Mouse (Mus musculus) liver, embryonic 13.5 days (tissue): Measurements from ENCODE around the gene Hps5. TPM values are rescaled to one million over a fixed set of nuclear protein-coding genes. Genes with fewer than 3 reads are reported as not detected.

ENCODE experiments used
- ATAC-seq: fragments of 200-750 bp; cut with Nextera tagmentation; 2 replicates; pipeline ENCODE4 v1.8.0; 2017; ENCODE audit warnings: low read depth, mild to moderate bottlenecking, moderate number of reproducible peaks, moderate library complexity
- DNase-seq: peaks from one replicate; pipeline ENCODE4 v3.0.0; 2022
- H3K27ac ChIP-seq: fragments of 300-500 bp; sonication (generic); 2 replicates; pipeline ENCODE4 v1.5.1; 2015; ENCODE audit warnings: moderate library complexity, mild to moderate bottlenecking, inconsistent platforms
- H3K27me3 ChIP-seq: fragments of 300-500 bp; sonication (generic); 2 replicates; pipeline ENCODE4 v1.6.1; 2015; ENCODE audit warnings: mild to moderate bottlenecking, inconsistent platforms
- H3K36me3 ChIP-seq: fragments of 300-500 bp; sonication (generic); 2 replicates; pipeline ENCODE4 v1.6.1; 2015; ENCODE audit warnings: mild to moderate bottlenecking, inconsistent platforms
- H3K4me1 ChIP-seq: fragments of 300-500 bp; sonication (generic); replicated peaks from 2 replicates; pipeline ENCODE4 v1.6.1; 2015; ENCODE audit warnings: inconsistent platforms
- H3K4me2 ChIP-seq: fragments of 300-500 bp; sonication (generic); 2 replicates; pipeline ENCODE4 v1.6.1; 2015; ENCODE audit warnings: inconsistent platforms, mild to moderate bottlenecking, moderate library complexity
- H3K4me3 ChIP-seq: fragments of 300-500 bp; sonication (generic); replicated peaks from 2 replicates; pipeline ENCODE4 v1.5.1; 2015; ENCODE audit warnings: mild to moderate bottlenecking, inconsistent platforms
- H3K9ac ChIP-seq: fragments of 300-500 bp; sonication (generic); 2 replicates; pipeline ENCODE4 v1.6.1; 2015; ENCODE audit warnings: mild to moderate bottlenecking, inconsistent platforms
- H3K9me3 ChIP-seq: fragments of 300-500 bp; sonication (generic); replicated peaks from 2 replicates; pipeline ENCODE4 v1.6.1; 2016; ENCODE audit warnings: inconsistent platforms
- WGBS: fragments of 180-500 bp; shearing (Covaris S2); methylation state at CpG from one replicate; pipeline ENCODE4 v1.1.7; 2015; ENCODE audit not compliant: insufficient replicate concordance; 5-methylcytosine and 5-hydroxymethylcytosine counted together
- polyA plus RNA-seq: library from polyadenylated mRNA; unstranded; fragments of >200 nt; fragmentation: Nextera tagmentation; extraction: Ambion mirVana; gene quantifications from 2 replicates; pipeline ENCODE4 v1.2.1, GENCODE M21; 2015

The Hps5 gene
- polyA plus RNA-seq, 1 experiment from 2014 or later, result 5.8 TPM

- no peaks in the 10 kb centered on the region for H3K9me3 ChIP-seq
- no peak overlapping the region for H3K9ac ChIP-seq
- H3K4me2 ChIP-seq, result no peak overlapping the region
- no peaks in the 10 kb centered on the region for H3K27me3 ChIP-seq
- 21% methylated on average over 6 of the region's 6 CpGs for WGBS
- H3K4me1 ChIP-seq, result peaks cover 13% of the 10 kb centered on the region
- H3K4me3 ChIP-seq, result no peak overlapping the region
- no peak for DNase-seq
- ATAC-seq, result no peak
- no peak overlapping the region for H3K27ac ChIP-seq
- peaks cover 12% of the 10 kb centered on the region for H3K36me3 ChIP-seq
Observed at GRCm38 (mm10) chr7:46712250-46712649, 83.6 kb downstream of the Hps5 start.

Other genes with a start within 250 kb of the Hps5 start
- 6.8 and 7.5 TPM in 2 replicates for gene Sergef, start 156.3 kb downstream of the Hps5 start, polyA plus RNA-seq
- not detected in 2 replicates for gene Tph1, start 123.5 kb downstream of the Hps5 start, polyA plus RNA-seq
- 17.2 and 20.3 TPM in 2 replicates for gene Saal1, start 85.4 kb downstream of the Hps5 start, polyA plus RNA-seq
- gene Saa3, start 80.4 kb downstream of the Hps5 start, polyA plus RNA-seq, result 1.1 and 1.2 TPM in 2 replicates
- 2.7 and 3.6 TPM in 2 replicates for gene Saa4, start 63.5 kb downstream of the Hps5 start, polyA plus RNA-seq
- gene Saa1, start 53.1 kb downstream of the Hps5 start, polyA plus RNA-seq, result 0.23 TPM in 1 of 2 replicates, not detected in the other
- not detected in 2 replicates for gene Saa2, start 44.3 kb downstream of the Hps5 start, polyA plus RNA-seq
- gene Gtf2h1, start within 50 bp of the Hps5 start, polyA plus RNA-seq, result 42.2 and 53.1 TPM in 2 replicates
- 1,268 and 1,277 TPM in 2 replicates for gene Ldha, start 45.4 kb upstream of the Hps5 start, polyA plus RNA-seq
- 0.19 and 0.55 TPM in 2 replicates for gene Ldhc, start 65.1 kb upstream of the Hps5 start, polyA plus RNA-seq
- gene Tsg101, start 123.9 kb upstream of the Hps5 start, polyA plus RNA-seq, result 63.2 and 78.5 TPM in 2 replicates
- 5.3 and 6.2 TPM in 2 replicates for gene Uevld, start 162.5 kb upstream of the Hps5 start, polyA plus RNA-seq
- not detected in 2 replicates for gene Gm9999, start 187.5 kb upstream of the Hps5 start, polyA plus RNA-seq
- 10.6 and 13.1 TPM in 2 replicates for gene Spty2d1, start 212.3 kb upstream of the Hps5 start, polyA plus RNA-seq